Mouse (Mus musculus): ENCODE measurements at regions not wholly inside any gene's neighbourhood (a gene's known extent, or its start where the extent isn't known, plus 50 kb on each side); places are given as distances from the start of the nearest gene placed in this dataset.

GRCm38 (mm10) chr14:80083724-80084123 is 99.8 kb downstream of the Olfm4 start:
- no peak for DNase-seq

- DNase-seq: no peak
Observed at GRCm38 (mm10) chr14:80097238-80097637, 113.4 kb downstream of the Olfm4 start.

GRCm38 (mm10) chr14:80113115-80113687 is 129.3 kb downstream of the Olfm4 start:
- DNase-seq: no peak

- no peak for DNase-seq
Observed at GRCm38 (mm10) chr14:80114326-80114725, 130.4 kb downstream of the Olfm4 start.

GRCm38 (mm10) chr14:80125156-80125555 is 141.3 kb downstream of the Olfm4 start:
- no peak for DNase-seq

- no peak for DNase-seq
Observed at GRCm38 (mm10) chr14:80128181-80128580, 144.3 kb downstream of the Olfm4 start.

- no peak for DNase-seq
Observed at GRCm38 (mm10) chr14:80137541-80137940, 153.7 kb downstream of the Olfm4 start.

GRCm38 (mm10) chr14:80138991-80139791 is 155.3 kb downstream of the Olfm4 start:
- no peak for DNase-seq

- peak; percentile 84 for DNase-seq
Observed at GRCm38 (mm10) chr14:80157002-80157401, 173.1 kb downstream of the Olfm4 start.

GRCm38 (mm10) chr14:80169211-80169610 is 185.3 kb downstream of the Olfm4 start:
- DNase-seq: no peak

GRCm38 (mm10) chr14:80170450-80171180 is 186.7 kb downstream of the Olfm4 start:
- DNase-seq: no peak

GRCm38 (mm10) chr14:80172799-80173484 is 189.1 kb downstream of the Olfm4 start:
- no peak for DNase-seq

- no peak for DNase-seq
Observed at GRCm38 (mm10) chr14:80176464-80176863, 192.6 kb downstream of the Olfm4 start.

- no peak for DNase-seq
Observed at GRCm38 (mm10) chr14:80195041-80195440, 211.2 kb downstream of the Olfm4 start.

GRCm38 (mm10) chr14:80212916-80213315 is 229.0 kb downstream of the Olfm4 start:
- peak; percentile 8 for DNase-seq

- no peak for DNase-seq
Observed at GRCm38 (mm10) chr14:80213666-80214065, 229.8 kb downstream of the Olfm4 start.

GRCm38 (mm10) chr14:80215960-80216552 is 232.2 kb downstream of the Olfm4 start:
- DNase-seq: peak; percentile 88

GRCm38 (mm10) chr14:80232066-80232465 is 248.2 kb downstream of the Olfm4 start:
- DNase-seq: no peak

GRCm38 (mm10) chr14:80232976-80233375 is 249.1 kb downstream of the Olfm4 start:
- no peak for DNase-seq

- DNase-seq: no peak
Observed at GRCm38 (mm10) chr14:80237136-80237535, 253.3 kb downstream of the Olfm4 start.

GRCm38 (mm10) chr14:80237552-80237951 is 253.7 kb downstream of the Olfm4 start:
- no peak for DNase-seq

- no peak for DNase-seq
Observed at GRCm38 (mm10) chr14:80244640-80245302, 260.9 kb downstream of the Olfm4 start.

Data from kidney, postnatal 10 days (tissue).